In the genomic region with DNA sequence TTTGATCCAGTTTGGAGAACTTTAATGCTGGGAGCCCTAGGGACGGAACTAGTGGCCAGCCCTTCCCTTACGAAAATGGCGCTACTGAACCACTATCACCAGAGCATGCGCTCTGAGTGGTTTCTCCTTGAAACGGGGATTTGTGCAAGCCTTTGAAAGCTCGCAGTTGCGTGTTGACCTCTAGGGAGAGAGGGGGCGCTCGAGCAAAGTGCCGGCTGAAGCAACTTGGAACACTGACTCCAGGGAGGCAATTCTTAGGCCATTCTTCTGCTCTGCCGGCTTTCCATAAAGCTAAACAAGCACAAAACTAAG, we compare ENCODE assay signal across 8 mouse cellular contexts. TPM values are rescaled to one million over a fixed set of nuclear protein-coding genes. Genes with fewer than 3 reads are reported as not detected.
DNase-seq lines count a peak whose midpoint lies in the region; ATAC-seq lines count a peak whose summit lies in the region.

No protein-coding gene starts in this region.

- DNase-seq in R1 (ENCODE audit: low read depth, low spot score): peak; percentile 96
- DNase-seq in cerebellum, postnatal 14 days: peak; percentile 82 to 83
- DNase-seq in frontal cortex, postnatal 25 days (ENCODE audit: low spot score in 2 of 2): peak; percentile 35 to 51
- DNase-seq in hindbrain, embryonic 14.5 days (ENCODE audit: low spot score): peak; percentile 84
- DNase-seq in layer of hippocampus, postnatal 36 days: peak; percentile 62 to 63
- peak; percentile 96 for DNase-seq in lung, postnatal 36 days
- DNase-seq in retina, postnatal 1 day: peak; percentile 96
- peak; percentile 86 for DNase-seq in urinary bladder, postnatal 14 days (ENCODE audit: low spot score)

- H3K27ac ChIP-seq in hindbrain, embryonic 14.5 days: peak overlapping the region; percentile 83

- H3K36me3 ChIP-seq in hindbrain, embryonic 14.5 days (replicated peaks; ENCODE audit: control insufficient read depth, insufficient read depth): no peaks in the 10 kb centered on the region

- peak overlapping the region; percentile 78 for H3K4me2 ChIP-seq in hindbrain, embryonic 14.5 days (replicated peaks)

- H3K9me3 ChIP-seq in hindbrain, embryonic 14.5 days (ENCODE audit: control insufficient read depth, low read length): no peaks in the 10 kb centered on the region

- H3K4me1 ChIP-seq in hindbrain, embryonic 14.5 days (replicated peaks; ENCODE audit: control insufficient read depth, insufficient read depth, low read length): peaks cover 11% of the 10 kb centered on the region

- peak overlapping the region; percentile 70 for H3K4me3 ChIP-seq in hindbrain, embryonic 14.5 days (replicated peaks; ENCODE audit: low read length)

- 0% methylated on average over 11 of the region's 11 CpGs for WGBS in hindbrain, embryonic 14.5 days

- H3K9ac ChIP-seq in hindbrain, embryonic 14.5 days: peak overlapping the region; percentile 70

- ATAC-seq in hindbrain, embryonic 14.5 days (ENCODE audit: low FRiP score): peak; percentile 41; the same call in 1 of the 2 replicates

- H3K27me3 ChIP-seq in hindbrain, embryonic 14.5 days (ENCODE audit: control insufficient read depth, insufficient read depth, low read length): no peaks in the 10 kb centered on the region

RNA-seq across cellular contexts. Expression of a gene that starts 1.1 kb away (rescaled TPM):
- polyA plus RNA-seq in hindbrain, embryonic 14.5 days (2014; fragmentation: Nextera tagmentation; extraction: Ambion mirVana): 4.1 TPM in 2 replicates
- total RNA-seq in layer of hippocampus, postnatal 36 days (2021): 1 to 10 TPM; 3.7 to 3.9 TPM

Comparison
In these comparisons a context has a peak if more than half of its experiments do, and no peak if none do; other contexts are left out.
1. Peak in every context shown above with its lines: DNase-seq, ATAC-seq, H3K4me3 ChIP-seq and H3K27ac ChIP-seq.
2. DNase-seq: peak in every context shown above with its lines; median percentile 96 in R1; 96 in lung, postnatal 36 days; 96 in retina, postnatal 1 day; 86 in urinary bladder, postnatal 14 days; 84 in hindbrain, embryonic 14.5 days; 82 in cerebellum, postnatal 14 days; 62 in layer of hippocampus, postnatal 36 days; 43 in frontal cortex, postnatal 25 days.